Comparison of ENCODE assay signal across 14 mouse cellular contexts in the genomic region with DNA sequence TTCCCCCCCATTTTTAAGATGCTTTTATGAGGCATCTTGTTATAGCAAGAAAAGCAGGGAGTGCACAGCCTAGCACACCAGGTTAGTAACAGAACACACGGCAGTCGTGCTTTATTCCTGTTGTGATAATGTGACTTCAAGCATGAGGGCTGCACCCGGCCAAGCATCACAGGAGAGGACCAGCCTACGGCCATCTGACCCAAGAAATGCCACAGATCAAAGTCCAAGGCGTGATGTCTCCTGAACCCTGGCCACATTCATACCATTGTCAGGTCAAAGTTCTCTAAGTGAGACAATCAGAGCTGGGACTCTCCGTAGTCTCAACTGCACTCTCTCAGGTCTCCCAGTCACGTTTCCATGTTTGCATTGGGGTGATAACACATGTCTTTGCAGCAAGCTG.
"Had no signal": no experiment of that assay in that cellular context is flagged by ENCODE, and none has a peak within 500 bp of the region (broad histone marks: within the 10 kb centered on the region; RNA-seq: fewer than 3 reads in every experiment).

No protein-coding gene starts in this region.

- DNase-seq: liver, embryonic 13.5 days; lung, adult 2 months; lung, postnatal 14 days; lung, postnatal 4 days; midbrain, embryonic 14.5 days; right cerebral cortex, adult 18-20 months; right cerebral cortex, postnatal 14 days; spleen, adult 18-20 months; thymus, postnatal 25 days had no signal

- H3K36me3 ChIP-seq: liver, embryonic 13.5 days; stomach, embryonic 15.5 days had no signal

- H3K27ac ChIP-seq: hindbrain, postnatal 0 days; liver, embryonic 13.5 days; stomach, embryonic 15.5 days had no signal

- ATAC-seq: hindbrain, postnatal 0 days; inflammation-experienced regulatory T-cells, adult 6 months; intestine, embryonic 16.5 days had no signal

- H3K4me3 ChIP-seq: liver, embryonic 13.5 days; stomach, embryonic 15.5 days had no signal

- H3K9ac ChIP-seq: liver, embryonic 13.5 days; stomach, embryonic 15.5 days had no signal

- H3K9me3 ChIP-seq: liver, embryonic 13.5 days; stomach, embryonic 15.5 days had no signal

- H3K4me2 ChIP-seq: liver, embryonic 13.5 days; midbrain, embryonic 11.5 days; stomach, embryonic 15.5 days had no signal

- H3K4me1 ChIP-seq: liver, embryonic 13.5 days; stomach, embryonic 15.5 days had no signal
